Mouse (Mus musculus): ENCODE measurements around the gene Olfr1381.
"Not testable (repeated sequence)": the region's sequence is repeated elsewhere in the genome, so short reads cannot be mapped to it uniquely, and the experiment has no call there.

Gene Olfr1381

GRCm38 (mm10) chr11:49543149-49543548 is at the start of gene Olfr1381:
Gene Olfr1381, plus strand, starts transcription at chr11:49543449.
- not testable (repeated sequence) for DNase-seq (ENCODE audit: low read depth, low spot score)

GRCm38 (mm10) chr11:49518086-49518485 is 25.2 kb upstream of the Olfr1381 start:
- DNase-seq (ENCODE audit: low read depth, low spot score) = no peak

GRCm38 (mm10) chr11:49519348-49519747 is 23.9 kb upstream of the Olfr1381 start, which contains the start of gene Olfr1383:
Gene Olfr1383, plus strand, starts transcription at chr11:49519648.
- no peak for DNase-seq (ENCODE audit: low read depth, low spot score)

- no peak for DNase-seq (ENCODE audit: low read depth, low spot score)
Measured at GRCm38 (mm10) chr11:49527947-49528346, 15.3 kb upstream of the Olfr1381 start, which contains the start of gene Olfr1382. Gene Olfr1382, plus strand, starts transcription at chr11:49528247.

GRCm38 (mm10) chr11:49532761-49533160 is 10.5 kb upstream of the Olfr1381 start:
- DNase-seq (ENCODE audit: low read depth, low spot score) = no peak

GRCm38 (mm10) chr11:49536631-49537030 is 6.6 kb upstream of the Olfr1381 start:
- DNase-seq (ENCODE audit: low read depth, low spot score) = not testable (repeated sequence)

- DNase-seq (ENCODE audit: low read depth, low spot score) = not testable (repeated sequence)
Measured at GRCm38 (mm10) chr11:49554033-49554432, 10.8 kb downstream of the Olfr1381 start.

GRCm38 (mm10) chr11:49556578-49556977 is 13.3 kb downstream of the Olfr1381 start, which contains the start of gene Olfr1380:
Gene Olfr1380, plus strand, starts transcription at chr11:49556878.
- DNase-seq (ENCODE audit: low read depth, low spot score) = not testable (repeated sequence)

GRCm38 (mm10) chr11:49575054-49575453 is 31.8 kb downstream of the Olfr1381 start:
- peak; percentile 35 for DNase-seq (ENCODE audit: low read depth, low spot score)

- not testable (repeated sequence) for DNase-seq (ENCODE audit: low read depth, low spot score)
Measured at GRCm38 (mm10) chr11:49580452-49580851, 37.2 kb downstream of the Olfr1381 start.

GRCm38 (mm10) chr11:49590213-49590612 is 47.0 kb downstream of the Olfr1381 start:
- DNase-seq (ENCODE audit: low read depth, low spot score) = no peak

- not testable (repeated sequence) for DNase-seq (ENCODE audit: low read depth, low spot score)
Measured at GRCm38 (mm10) chr11:49597149-49597548, 53.9 kb downstream of the Olfr1381 start.
